Mouse (Mus musculus) embryo, embryonic 11.5 days (tissue): ENCODE data around the gene Mad2l2.

Source experiments
- DNase-seq: peaks from one replicate; pipeline ENCODE4 v3.0.0-alpha.2; 2012; ENCODE audit warnings: low read depth, low spot score

Mad2l2 gene

GRCm38 (mm10) chr4:148143721-148144120 lies 13.5 kb downstream of the Mad2l2 start:
- DNase-seq: no peak

GRCm38 (mm10) chr4:148147714-148148113 lies 17.5 kb downstream of the Mad2l2 start:
- no peak for DNase-seq

- DNase-seq: no peak
These were observed 19.4 kb downstream of the Mad2l2 start for GRCm38 (mm10) chr4:148149540-148149939.

GRCm38 (mm10) chr4:148150242-148150641 lies 20.1 kb downstream of the Mad2l2 start:
- DNase-seq: no peak

DNA sequence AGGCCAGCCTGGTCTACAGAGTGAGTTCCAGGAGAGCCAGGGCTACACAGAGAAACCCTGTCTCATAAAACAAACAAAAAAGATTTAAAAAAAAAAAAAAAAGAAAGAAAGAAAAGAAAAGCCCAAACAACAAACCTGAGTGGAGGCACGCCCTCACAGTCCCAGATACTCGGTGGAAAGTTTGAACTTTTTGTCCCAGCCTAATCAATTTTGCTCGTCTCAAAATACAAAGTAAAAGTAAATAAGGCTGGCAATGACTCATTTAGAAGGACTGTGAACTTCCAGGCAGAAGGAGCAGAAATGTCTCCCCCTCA lies 20.7 kb downstream of the Mad2l2 start:
- no peak for DNase-seq

DNA sequence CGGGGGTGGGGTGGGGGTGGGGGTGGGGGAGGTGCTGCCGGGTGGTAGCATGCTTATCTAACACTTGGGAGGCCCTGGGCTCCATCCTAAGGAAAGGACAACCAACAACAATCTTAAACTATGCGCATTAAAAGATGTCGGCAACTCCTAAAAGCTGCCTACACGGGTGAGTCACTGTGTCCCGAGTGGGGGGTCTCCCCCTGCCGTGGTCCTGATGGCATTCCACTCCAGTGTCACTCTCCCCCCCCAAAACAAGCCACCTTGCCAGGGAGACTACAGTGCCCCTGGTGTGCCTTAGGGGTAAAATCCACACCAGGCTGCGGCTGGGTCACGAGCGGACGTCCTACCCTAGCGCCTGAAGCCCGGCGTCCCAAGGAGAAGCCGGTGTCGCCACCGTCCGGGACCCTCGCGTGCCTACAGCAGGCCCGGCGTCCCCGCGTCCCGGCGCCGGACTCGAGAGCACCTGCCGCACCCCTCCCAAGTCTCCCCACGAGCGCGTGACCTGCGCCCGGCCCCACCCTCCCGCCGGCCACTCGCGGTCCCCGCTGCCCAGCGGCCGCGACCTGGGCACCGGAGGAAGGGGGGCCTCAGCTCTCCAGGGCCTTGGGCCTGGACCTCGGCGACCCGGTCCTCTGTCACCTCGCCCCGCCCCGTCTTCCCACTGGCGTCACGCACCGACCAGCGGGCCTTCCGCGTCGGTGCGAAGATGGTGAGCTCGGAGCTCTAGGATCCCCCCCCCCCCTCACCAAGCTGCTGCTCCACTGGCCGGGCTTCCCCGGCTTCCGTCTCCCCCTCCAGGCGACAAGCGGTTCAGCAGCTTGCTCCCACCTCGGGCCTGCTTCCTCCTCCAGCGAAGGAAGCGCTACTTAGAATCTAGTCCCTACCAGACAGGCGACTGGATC lies 21.3 kb downstream of the Mad2l2 start, which contains the start of gene Fbxo6:
TSS of gene Fbxo6 (minus strand) at position 874 of the 902 bp plus-strand sequence.
- DNase-seq: peak; percentile 83

GRCm38 (mm10) chr4:148152547-148152946 lies 22.4 kb downstream of the Mad2l2 start:
- no peak for DNase-seq

GRCm38 (mm10) chr4:148154006-148154405 lies 23.8 kb downstream of the Mad2l2 start:
- DNase-seq: no peak

GRCm38 (mm10) chr4:148154982-148155381 lies 24.8 kb downstream of the Mad2l2 start:
- no peak for DNase-seq

GRCm38 (mm10) chr4:148158436-148159348 lies 28.5 kb downstream of the Mad2l2 start:
- no peak for DNase-seq

GRCm38 (mm10) chr4:148159544-148160435 lies 29.6 kb downstream of the Mad2l2 start:
- DNase-seq: peak; percentile 80

DNA sequence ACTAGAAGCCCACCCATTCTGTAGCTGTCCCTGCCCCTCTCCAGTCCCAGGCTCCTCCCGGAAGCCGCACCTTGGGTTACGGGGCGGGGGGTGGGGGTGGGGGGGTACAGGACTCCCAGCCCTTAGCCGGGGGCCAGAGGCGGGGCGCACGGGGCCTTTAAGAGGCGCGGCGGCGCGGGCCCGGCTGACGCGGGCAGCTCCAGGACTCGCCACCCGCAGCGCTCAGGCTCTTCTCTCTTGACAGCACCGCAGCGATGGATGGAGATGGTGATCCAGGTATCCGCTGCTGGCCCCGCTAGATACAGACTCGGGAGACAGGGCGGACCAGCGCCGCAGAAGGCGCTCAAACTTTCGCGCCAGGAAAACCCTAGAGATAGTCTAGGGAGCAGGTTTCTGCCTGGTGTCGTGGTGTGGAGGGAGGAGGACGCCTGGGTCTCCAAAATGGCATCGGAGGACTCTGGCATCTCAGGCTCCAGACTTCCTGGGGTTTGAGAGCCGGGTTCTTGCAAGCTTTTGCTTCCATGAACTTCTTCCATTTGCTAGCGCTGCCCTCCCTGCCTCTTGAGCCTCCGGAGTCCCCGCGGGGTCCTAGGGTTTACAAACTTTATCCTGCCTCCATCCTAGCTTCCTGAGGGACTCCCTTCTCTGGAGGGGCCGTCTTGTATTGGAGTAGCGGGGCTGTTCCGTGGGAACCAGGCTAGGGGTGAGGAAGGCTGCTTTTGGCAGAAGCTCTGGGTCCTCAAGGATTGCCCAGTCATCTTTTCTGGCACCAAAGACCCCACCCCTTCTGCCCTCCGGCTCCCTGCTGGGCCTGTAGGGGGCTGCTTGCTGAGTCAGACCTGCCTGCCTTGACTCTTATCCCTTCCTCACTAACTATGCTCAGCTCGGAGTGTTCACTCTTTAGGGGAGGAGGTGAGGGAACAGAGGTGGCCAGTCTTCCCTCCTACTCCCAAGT lies 30.5 kb downstream of the Mad2l2 start, which contains the start of the genes Fbxo44 and Fbxo2:
TSS of gene Fbxo44 (minus strand) at position 47 of the 955 bp plus-strand sequence.
TSS of gene Fbxo2 (plus strand) at position 186 of the 955 bp plus-strand sequence.
- no peak for DNase-seq

DNA sequence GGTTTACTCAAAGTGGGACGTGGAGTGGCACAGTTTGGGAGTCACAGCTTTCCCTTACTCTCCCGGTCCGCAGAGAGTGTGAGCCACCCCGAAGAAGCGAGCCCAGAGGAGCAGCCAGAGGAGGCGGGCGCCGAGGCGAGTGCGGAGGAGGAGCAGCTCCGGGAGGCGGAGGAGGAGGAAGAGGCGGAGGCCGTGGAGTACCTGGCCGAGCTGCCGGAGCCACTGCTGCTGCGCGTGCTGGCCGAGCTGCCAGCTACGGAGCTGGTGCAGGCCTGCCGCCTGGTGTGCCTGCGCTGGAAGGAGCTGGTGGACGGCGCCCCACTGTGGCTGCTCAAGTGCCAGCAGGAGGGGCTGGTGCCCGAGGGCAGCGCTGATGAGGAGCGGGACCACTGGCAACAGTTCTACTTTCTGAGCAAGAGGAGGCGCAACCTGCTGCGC lies 33.8 kb downstream of the Mad2l2 start:
- DNase-seq: peak; percentile 42

DNA sequence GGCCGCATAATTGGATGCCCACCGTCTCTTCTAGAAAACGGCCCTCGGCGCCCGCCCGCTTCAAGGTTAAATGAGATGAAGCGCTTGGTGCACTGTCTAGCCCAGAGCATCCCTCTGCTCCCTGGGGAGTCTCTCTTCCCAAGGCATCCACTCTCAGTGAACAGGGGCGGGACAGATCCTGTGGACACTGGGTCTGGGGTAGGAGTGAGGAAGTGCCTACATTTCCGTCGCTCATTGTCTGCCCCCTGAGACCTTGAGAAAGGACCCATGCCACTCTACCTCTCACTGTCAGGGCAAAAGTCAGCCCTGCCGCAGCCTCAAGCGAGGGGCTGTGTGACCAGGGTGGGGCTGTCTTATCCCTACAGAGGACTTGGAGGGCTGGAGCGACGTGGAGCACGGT lies 34.3 kb downstream of the Mad2l2 start:
- no peak for DNase-seq

GRCm38 (mm10) chr4:148165551-148165950 lies 35.4 kb downstream of the Mad2l2 start:
- DNase-seq: no peak

DNA sequence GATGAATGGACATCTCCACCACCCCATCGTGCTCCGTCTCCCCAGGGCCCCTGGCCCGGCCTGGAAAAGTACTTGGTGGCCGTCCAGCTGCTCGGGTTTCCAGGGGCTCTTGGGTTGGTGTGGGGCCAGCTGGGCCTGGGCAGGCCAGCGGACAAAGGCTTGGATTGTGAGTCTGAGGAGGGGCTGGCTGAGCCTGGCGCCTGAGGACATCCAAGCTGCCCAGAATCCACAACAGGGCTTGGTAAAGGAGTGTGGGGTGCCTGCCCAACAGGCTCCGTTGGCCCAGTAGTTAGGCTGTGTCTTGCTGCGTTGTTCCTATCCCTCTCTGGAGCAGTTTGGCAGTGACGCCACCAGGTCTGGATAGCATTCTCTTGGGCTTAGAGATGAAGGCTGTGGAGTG lies 36.2 kb downstream of the Mad2l2 start:
- no peak for DNase-seq

DNA sequence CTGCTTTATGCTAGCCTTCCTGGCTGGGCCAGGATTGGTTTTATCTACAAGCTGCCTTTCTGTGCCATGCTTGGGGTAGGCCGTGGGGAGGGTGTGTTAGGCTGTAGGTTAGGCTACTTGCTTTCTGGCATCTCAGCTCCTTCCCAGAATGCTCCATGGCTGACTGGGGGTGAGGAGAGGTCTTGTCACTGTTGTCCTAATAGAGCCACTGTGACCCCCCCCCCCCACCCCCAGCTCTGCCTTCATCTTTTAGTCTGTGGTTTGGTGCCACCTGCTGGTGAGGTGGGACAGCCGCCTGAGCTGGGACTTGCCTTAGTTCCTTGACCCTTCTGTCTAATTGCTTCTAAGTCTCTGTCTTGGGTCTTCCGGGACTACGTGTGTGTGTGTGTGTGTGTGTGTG lies 36.8 kb downstream of the Mad2l2 start:
- peak; percentile 43 for DNase-seq

DNA sequence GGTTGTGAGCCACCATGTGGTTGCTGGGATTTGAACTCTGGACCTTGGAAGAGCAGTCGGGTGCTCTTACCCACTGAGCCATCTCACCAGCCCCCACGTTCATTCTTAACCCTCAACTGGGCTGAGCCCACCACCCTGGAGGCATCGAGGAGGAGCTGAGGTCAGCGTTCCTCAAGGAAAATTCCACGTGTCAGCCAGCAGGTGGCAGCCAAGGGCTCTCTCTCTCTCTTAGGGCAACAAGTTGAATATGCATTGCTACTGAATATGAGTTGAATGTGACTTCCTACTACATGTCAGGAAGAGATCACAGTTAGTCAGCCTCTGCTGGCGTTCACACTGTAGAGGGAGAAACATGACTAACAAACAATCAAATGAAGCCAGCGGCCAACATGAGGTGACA lies 38.1 kb downstream of the Mad2l2 start:
- DNase-seq: peak; percentile 53

DNA sequence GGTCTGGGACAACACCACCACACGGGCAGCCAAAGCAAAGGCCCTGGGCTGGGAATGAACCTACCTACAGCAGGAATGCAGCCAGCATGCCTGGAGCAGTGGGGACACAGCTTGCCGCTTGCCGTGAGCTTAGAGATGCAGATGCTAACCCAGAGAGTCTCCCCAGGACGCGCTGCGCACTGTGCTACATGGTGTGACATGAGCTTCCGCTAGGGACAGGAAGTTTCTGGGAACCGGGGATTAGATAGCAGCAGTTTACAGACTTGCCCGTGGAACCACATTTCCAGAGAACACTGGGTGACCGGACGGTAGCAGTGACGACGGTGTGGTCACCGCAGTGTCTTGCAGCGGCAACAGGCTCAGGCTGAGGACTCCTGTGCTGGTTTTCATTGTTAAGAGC lies 39.4 kb downstream of the Mad2l2 start:
- DNase-seq: no peak

DNA sequence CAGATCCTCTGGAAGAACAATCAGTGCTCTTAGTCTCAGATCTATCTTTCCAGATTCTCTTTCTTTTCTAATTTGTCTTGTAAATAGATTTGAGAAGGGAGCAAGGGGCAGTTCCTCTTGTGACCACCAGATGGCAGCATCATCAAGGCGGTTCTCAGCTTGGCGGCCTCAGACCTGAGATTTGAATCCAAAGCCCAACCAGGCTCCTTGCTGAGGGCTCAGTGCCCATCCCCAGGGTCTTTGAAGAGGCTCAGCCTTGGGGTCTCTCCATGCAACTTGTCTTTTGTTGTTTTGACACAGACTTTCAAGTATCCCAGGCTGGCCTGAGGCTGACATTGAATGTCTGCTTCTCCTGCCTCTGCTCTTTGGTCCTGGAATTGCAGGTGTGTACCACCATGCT lies 40.7 kb downstream of the Mad2l2 start:
- peak; percentile 39 for DNase-seq
